Mouse (Mus musculus) 3134 (cell line): ENCODE measurements around the gene 1190002N15Rik.
A peak's percentile ranks its signal among the peaks of the same experiment; 100 is the strongest.

Experiments used
- DNase-seq: peaks from one replicate; pipeline ENCODE4 v3.0.0-alpha.2; 2011; ENCODE audit warnings: low spot score; ENCODE audit not compliant: insufficient read length; ENCODE audit errors: extremely low read depth

Gene 1190002N15Rik

DNA sequence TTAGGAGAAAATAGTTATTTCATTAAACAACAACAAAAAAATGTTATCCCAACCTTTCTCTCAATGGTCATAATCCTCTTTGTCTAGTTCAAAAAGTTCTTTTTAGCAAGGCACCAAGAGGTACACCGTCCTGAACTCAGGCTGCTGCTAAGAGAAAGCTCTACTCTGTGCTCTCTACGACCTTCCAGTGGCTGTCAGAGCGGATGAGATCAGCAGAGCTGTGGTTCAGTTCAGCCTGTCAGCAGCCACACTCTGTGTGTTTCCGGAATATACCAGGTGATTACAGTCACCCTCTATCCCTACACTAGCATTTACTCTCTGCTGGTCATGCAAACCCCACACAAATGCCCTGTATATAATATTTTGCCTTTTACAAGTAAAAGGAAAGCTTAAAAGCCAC lies 4.2 kb downstream of the 1190002N15Rik start:
- no peak for DNase-seq

DNA sequence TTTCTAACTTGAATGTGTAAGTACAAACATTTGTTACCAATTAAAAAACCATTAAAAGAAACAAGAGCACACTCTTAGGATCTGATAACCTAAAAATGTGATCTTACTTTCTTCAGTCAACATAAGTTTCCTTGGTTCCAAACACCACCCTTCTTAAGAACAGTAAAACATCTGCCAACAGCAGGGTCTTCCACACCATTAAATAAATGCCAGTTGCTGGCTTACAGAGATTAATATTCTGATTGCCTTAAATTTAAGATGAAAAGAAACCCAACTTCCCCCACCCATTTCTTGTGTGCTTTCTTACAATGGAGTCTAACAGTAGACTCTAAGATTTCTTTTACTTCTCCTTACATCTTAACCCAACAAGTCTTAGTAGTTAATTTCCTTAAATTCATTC lies 7.9 kb downstream of the 1190002N15Rik start:
- no peak for DNase-seq

DNA sequence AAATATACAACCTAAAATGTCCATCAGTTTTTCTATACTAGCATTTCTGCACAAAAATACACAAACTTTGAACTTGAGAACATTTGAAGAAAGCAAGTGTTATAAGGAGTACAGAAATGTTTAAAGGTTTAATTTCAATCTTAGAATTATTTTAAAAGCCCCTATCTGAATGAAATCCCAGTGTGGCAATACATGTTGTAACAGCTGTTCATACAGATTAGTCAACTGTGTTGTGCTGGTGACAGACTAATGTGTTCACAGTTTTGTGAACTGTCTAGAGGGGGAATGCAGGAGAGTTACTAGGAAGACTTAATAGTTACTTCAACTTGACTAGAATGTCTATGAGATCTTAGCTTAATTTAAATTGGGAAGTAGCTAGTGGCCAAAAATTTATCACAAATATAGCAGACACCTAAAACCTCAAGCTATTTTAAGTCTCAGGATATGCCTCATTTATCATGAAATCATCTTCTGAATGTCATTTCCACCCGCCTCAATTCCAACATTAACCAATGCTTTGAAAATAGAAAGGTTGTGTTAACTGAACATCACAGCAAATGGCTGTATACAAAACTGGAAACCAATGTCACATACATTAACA lies 8.6 kb downstream of the 1190002N15Rik start:
- no peak for DNase-seq

DNA sequence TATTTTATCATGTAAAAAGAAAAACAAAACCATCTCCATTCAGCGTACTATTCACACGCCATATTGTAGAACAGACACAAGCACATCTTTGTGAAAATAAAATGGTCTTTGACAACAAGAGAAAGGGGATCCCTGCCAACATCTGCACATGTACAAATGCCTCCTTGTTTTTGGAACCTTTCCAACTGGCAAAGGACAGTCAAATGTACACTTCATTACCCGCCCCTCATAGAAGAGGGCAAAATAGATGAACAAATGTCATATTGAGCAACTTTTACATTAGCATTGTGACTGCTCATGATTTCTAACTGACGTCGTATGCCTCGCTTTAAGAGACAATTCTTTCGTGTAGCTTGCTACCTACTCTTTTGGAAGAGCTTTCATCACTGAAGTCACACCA lies 11.4 kb downstream of the 1190002N15Rik start:
- DNase-seq: no peak

- no peak for DNase-seq
These were observed 25.6 kb downstream of the 1190002N15Rik start for GRCm38 (mm10) chr9:94512246-94512645.

- no peak for DNase-seq
These were observed 26.7 kb downstream of the 1190002N15Rik start for GRCm38 (mm10) chr9:94511139-94511538.

GRCm38 (mm10) chr9:94506980-94507379 lies 30.9 kb downstream of the 1190002N15Rik start:
- no peak for DNase-seq

DNA sequence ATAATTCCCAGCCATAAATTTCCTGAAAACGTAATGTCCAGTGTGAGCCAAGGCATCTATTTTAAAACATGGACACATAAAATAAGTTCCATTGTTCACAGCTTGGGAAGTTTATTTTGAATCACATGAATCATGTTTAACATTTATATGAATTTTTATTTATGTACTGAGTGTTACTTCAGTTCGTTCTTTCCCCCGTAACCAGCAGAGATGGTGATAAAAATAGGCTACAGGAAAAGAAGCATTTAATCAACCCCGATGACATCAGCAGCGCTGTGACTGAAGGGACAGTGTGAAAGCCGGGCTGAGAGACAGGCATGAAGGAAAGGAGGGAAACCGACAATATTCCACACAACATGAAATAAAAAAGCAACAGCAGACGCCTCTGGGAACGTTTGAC lies 46.4 kb downstream of the 1190002N15Rik start:
- no peak for DNase-seq

DNA sequence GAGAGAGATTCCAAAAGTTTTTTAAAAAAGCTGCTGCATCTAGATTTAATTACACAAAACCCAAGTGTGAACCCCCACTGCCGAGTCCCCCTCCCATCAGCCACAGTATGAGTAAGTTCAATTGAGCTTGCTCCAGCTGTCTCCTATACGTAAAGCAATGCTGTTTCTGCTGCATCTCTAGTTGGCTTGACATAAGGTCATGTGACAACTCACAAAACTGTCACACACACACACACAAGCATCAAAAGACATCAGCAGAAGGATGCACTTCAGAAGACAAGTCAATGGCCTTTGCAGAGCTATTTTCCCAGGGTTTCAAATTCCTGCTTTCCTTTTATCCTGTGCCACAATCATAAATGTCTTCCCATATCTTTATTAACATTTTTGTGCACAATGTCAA lies 49.9 kb downstream of the 1190002N15Rik start:
- no peak for DNase-seq

DNA sequence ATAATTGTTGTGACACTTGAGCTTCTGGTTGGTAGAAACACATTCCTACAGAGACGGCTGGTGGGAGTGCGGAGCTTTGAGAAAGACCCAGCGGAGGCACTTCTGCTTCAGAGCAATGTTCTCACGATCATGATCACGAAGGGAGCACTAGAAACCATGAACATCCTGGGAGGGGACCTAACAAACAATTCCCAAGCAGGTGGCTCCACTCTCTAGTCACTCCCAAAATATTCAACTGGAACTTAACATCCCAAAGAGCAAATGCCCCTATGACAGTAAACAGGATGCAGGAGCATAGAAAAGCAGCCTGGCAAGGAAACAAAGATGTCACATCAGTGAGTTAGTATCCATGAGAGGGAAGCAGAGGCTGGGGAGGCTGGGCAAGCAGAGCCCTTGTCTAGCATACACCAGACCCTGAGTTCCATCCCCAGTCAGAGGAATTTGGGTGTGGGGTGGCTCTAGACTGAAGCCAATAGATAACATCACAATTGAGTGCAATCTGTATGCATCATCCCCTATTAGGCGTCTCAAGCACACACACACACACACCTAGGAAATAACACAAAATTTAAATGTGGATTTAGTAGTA lies 54.5 kb downstream of the 1190002N15Rik start:
- DNase-seq: no peak

- DNase-seq: peak; percentile 74
These were observed 55.5 kb downstream of the 1190002N15Rik start for GRCm38 (mm10) chr9:94482215-94482975.

GRCm38 (mm10) chr9:94481057-94481456 lies 56.8 kb downstream of the 1190002N15Rik start:
- DNase-seq: no peak

DNA sequence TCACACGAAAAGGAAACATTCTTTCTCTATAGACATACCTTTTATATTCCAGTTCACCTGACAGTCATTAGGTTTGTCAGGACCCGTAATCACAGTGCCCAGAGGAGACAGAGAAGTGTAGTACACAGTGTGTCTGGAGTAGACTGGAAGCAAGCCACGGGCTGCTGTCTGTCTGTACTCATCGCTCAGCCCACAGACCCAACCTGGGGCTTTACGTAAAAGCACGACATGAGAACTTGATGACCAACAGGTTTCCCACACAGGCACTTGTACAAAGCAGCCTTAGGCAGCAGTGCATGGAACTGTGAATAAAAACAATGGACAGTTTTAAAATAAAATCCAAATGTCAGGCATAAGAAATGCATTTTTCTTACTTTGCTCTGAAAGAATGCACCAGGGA lies 58.5 kb downstream of the 1190002N15Rik start:
- DNase-seq: no peak

GRCm38 (mm10) chr9:94478954-94479353 lies 58.9 kb downstream of the 1190002N15Rik start:
- DNase-seq: no peak

DNA sequence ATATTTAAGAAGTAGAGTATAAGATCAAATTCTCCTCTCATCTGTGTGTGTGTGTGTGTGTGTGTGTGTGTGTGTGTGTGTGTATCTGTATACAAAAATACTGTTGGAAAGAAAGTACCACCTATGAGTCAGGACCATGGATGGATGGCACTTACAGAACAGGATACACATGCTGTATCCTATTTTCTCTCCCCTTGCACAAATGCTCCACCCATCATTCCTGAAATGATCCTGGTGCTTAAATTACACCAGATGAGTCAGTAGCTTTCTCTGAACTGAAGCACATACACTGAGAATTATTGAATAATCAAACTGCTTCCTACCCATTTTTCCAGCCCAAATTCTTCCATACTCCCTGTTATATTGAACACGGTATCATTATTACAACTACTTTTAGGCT lies 61.9 kb downstream of the 1190002N15Rik start:
- no peak for DNase-seq

GRCm38 (mm10) chr9:94473898-94474297 lies 64.0 kb downstream of the 1190002N15Rik start:
- DNase-seq: no peak

DNA sequence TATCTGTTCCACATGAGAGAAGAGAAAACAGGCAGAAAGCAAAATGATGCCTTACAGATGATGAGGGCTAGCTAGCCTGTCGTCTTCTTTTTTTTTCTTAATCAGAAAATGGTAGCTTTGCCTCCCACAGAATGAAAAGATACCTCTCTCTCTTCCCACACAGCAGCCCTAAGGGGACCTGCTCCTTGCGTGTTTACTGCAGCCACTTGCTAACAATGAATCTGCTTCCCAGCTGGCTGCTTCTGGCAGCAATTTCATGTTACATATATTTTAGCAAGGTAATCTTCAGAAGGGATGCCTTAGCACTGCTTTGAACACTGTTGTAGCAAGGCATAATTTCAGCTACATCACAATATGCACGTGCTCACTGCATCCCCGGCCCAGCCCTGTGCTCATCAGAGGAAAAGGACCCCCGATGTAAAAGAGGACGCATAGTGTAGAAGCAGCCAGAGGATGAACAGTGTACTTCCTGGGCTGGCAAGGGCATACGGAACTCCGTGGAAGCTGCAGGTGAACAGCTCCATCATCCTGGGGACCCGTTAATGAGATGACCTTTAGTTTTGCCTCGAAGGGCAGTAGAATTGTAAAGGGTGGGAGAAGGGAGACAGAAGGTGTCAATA lies 64.8 kb downstream of the 1190002N15Rik start:
- no peak for DNase-seq

GRCm38 (mm10) chr9:94471485-94471884 lies 66.4 kb downstream of the 1190002N15Rik start:
- DNase-seq: no peak
